Mouse (Mus musculus): ENCODE measurements around the gene Zzz3.

Zzz3 gene

DNA sequence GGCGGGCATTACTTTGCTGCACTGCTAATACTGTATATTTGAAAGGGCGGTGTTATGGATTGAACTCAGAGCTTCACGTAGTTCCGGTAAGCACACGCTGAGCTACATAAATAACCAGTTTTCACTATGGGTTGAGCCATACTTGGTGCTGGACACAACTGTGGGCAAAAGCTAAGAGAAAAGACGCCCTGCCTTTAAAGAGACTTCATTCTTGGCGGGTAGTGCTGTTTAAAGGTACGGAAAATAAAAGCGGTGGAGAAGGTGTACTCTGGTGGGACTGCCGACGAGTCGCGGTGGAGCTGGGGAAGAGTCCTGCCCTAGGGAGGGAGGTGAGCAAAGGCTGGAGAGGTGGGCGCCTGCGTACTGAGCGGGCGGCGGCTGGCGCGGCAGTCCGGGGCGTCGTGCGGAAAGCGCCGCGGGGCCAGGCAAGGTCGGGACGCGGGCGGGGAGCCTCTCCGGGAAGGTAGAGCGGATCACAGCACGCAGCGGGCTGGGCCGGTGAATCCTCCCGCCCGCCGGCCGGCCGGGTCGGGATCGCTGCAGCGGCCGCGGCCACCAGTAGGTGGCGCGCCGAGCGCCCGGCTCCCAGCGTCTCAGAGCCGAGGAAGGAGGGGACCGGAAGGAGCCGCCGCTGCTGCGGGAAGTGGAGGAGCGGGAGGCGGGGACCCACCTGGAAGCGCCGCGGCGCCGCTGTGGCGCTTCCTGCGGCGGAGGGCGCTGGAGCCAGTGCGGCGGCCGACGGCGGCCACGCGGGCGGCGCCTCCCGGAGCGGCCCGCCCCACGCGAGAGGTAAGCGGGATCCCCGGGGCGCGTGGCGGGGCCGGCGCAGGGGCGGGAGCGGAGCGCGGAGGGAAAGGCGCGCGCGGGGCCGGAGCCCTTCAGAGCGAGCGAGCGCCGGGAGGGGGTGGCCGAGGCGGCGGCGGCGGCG lies at the start of gene Zzz3:
TSS of gene Zzz3 (plus strand) at position 124 of the 928 bp plus-strand sequence.
- DNase-seq (ENCODE audit: inconsistent ontology term) = peak; percentile 96

DNA sequence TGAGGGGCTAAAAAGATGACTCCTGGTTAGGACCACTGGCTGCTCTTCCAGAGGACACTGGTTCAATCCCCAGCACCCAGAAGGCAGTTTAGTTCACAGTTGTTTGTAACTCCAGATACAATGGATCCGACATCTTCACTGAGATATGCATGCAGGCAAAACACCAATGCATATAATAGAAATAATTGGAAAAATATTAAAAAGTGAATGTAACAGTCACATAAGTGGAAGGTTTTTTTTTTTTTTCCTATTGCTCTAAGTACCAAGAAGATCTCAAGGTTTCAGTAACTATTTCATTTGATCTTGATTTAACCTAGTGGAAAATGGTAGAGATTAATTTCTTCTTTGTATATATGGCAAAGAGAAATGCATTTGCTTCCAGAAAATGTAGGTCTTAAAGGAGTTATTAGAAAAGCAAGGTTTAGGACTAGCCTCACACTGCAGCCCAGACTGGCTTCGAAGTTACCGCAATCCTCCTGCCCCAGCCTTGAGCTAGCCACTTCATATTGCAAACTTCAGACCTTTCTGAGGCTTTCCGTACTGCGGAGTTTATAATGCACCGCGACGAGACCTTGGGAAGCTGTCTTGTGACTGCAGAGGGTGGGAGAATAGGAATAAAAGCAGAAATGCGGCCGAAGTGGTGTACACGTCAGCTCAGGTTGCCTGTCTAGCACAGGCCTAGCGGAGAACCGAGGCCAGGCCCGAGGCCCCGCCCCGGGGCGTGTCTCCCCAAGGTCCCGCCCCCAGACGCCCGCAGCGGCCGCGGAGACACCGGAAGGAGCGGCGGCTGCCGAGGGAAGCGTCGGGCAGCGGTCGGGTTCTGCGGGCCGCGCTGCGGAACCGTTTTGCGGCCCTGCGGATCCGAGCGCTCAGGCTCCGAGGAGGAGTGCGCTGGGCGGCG lies 49.3 kb upstream of the Zzz3 start, which contains the start of gene Usp33:
TSS of gene Usp33 (plus strand) at position 747 of the 901 bp plus-strand sequence.
- DNase-seq (ENCODE audit: inconsistent ontology term) = peak; percentile 94

DNA sequence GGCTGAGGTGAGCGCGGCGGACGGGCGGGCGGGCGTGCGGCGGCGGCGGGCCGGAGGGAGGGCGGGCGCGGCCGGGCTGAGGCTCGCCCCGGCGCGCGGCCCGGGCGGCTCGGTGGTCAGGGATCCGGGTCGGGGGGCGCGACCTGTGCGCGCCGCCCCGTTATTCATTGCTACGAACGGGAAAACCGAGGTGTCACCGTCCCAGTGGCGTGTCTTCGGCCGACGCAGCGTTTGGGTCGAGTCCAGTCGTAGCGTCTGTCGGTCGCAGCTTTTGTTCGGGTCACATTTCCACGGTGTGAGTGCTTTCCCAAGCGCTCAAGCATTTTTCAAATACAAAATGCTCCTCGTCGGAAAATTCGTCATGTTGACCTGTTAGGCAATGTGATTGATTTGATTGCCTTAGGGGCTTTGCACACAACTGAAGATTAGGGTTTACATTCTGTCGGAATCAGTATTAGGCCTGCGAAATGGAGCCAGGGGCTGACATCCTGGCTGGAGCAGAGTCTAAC lies 48.6 kb upstream of the Zzz3 start:
- DNase-seq (ENCODE audit: inconsistent ontology term) = no peak

DNA sequence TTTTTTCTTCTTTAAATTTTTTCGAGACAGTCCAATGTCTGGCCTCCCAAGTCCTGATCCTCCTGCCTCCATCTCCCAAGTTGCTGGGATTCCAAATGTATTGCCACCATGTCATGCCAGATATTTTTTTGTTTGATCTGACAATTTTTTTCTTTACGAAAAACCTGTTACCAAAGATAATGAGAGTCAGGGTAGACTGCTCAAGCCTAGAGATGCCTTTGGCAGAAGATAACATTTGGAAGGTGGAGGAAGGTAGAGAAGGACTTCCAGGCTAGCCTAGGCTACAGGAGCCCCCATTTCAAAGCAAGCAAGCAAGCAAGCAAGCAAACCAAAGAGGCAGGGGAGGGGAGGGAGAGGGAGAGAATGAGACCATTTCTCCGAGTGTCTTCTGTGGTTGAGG lies 48.0 kb upstream of the Zzz3 start:
- DNase-seq (ENCODE audit: inconsistent ontology term) = peak; percentile 5

DNA sequence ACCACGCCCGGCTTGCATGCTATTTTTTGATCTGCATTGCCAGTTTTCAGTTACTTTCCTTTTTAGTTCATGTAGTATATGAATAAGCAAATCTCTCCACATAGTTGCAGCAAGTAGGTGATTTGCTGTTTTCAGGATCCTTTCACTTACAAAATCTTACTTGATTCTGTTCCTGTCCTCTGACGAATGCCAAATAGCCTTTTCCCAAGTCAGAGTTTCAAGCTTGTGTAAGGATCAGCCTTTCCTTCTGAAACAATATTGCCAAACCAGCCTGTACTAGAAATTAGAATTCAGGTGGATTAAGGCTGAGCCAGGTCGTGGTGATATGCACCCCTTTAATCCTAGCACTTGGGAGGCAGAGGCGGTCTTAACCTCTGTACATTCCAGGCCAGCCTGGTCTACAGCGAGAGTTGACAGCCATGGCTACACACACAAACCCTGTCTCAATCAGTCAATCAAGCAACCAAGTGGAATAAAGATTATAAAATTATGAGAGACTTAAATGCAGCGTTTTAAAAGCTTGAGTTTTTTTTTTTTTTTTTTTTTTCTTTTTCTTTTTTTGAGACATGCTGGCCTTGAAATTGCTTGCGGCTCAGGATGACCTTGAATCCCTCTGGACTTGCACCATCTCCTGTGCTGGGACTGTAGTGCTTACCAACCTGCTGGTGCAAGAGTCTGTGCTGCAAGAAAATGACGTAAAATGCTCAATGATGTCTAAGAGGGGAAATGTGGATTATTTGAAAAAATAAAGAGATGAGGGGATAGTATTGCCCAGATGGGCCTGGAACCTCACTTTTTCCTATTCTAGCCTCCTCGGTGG lies 47.1 kb upstream of the Zzz3 start:
- DNase-seq (ENCODE audit: inconsistent ontology term) = no peak

DNA sequence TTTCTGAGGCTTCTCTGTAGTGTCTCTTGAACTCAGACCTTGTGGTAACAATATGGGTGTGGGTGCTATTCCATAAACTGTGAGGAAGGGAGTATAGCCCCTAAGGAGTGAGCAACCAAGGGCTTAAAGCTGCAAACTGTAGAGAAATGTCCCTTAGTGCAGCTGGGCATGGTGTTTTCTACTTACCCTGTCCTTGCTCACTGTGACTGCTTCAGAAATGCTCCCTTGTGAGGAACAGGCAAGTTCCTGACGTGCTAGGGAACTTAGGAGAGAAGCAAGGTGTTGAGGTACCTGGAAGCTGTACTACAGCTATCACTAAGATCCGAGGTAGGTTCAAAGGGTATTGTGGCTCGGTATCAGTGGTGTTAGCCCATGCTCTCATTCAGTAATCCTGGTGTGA lies 44.8 kb upstream of the Zzz3 start:
- DNase-seq (ENCODE audit: inconsistent ontology term) = no peak

DNA sequence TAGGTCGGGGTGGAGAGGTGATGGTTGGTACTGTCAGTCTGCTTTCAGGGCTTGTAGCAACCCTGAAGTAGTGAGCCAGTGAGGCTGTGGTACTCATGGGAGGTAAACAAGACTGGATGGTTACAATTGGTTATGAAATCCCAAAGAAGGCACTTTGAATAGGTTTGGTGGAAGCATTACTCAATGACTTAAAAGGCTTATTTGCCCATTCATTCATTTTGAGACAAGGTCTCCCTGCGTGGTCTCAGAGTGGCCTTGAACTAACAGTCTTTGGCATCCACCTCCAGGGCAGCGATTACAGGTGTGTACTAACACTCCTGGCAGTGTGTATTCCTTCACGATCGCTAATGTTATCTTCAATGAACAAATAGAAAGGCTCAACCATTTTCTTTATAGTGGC lies 44.3 kb upstream of the Zzz3 start:
- DNase-seq (ENCODE audit: inconsistent ontology term) = no peak

DNA sequence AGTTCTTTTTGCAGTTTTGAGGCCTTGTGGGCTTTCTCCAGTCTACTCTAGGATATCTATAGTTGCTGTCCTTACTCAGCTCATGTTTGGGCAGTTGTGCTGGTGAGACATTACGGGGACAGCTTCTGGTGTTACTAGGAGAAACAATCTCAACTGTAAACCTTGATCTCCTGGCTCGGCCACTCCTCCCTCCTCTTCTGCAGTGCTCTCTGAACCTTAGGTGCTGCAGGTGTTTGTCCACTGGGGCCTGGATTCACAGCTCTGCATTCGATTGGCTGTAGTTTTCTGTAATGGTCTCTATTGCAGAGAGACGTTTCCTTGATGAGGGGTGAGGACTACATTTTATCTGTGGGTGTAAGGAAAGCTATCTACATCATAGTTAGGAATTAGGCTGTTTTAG lies 43.0 kb upstream of the Zzz3 start:
- no peak for DNase-seq (ENCODE audit: inconsistent ontology term)

DNA sequence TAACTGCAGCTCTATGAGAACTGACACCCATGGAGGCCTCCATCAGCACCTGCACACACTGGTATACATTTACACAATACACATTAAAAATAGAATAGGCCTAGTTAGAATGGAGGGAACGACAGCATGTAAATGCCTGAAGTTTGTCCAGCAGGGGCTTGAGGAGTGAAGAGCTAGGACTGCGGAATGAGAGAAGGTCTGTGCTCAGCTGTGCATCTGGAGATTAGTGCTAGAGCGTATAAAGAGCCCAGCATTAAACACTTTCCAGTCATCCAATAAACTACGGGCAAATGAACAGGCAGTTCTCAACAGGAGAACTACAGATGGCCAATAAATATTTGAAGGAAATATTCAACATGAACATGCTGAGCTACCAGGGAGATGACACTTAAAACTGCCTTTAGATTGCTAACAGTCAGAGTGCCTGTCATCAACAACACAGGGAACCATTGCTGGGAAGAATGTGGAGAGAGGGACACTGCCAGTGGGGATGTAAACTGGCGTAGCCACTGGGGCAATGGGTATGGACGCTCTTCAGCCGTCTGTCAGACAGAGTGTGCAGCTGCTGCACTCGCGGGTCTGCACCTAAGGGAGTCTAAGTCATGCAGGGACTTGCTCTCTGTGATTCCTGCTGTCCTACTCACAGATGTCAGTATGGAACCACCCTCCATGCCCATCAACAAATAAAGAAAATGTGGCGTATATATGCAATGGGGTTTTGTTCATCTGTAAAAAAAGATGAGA lies 41.7 kb upstream of the Zzz3 start:
- no peak for DNase-seq (ENCODE audit: inconsistent ontology term)

DNA sequence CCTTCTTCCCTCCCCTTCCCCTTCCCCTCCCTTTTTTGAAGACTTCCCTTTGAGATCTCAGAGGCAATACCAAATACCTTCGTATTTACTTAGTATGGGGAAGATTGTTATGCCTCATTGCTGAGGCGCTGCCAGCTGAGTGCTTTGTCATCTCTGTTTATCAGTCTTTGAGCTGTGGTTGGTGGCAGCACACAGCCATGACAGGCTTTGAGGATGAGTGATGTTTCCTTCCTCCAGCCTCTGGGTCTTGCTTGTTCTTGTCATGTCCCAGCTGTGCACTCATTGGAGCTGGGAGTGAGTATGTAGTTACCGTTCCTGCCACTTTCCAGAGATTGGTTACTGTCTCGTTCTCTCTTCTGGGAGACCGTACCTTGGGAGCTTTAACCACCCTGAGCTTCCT lies 39.9 kb upstream of the Zzz3 start:
- DNase-seq (ENCODE audit: inconsistent ontology term) = no peak

DNA sequence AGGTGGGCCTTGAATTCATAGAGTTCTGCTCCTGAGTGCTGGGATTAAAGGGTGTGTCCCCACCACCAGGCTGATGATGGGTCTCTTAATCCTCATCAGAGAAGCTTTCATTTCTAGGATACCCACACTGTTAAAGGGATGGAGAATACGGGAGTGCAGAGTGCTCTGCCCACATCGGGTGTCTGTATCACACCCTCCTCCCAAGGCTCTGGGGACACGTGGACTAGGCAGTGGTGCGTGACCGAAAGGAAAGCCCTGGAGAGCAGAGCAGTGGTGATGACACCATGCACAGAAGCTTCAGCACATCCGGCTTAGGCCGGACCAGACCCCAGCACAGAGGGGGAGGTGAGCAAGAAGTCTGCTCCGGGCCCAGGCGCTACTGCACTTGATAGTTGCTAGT lies 38.5 kb upstream of the Zzz3 start:
- DNase-seq (ENCODE audit: inconsistent ontology term) = no peak

DNA sequence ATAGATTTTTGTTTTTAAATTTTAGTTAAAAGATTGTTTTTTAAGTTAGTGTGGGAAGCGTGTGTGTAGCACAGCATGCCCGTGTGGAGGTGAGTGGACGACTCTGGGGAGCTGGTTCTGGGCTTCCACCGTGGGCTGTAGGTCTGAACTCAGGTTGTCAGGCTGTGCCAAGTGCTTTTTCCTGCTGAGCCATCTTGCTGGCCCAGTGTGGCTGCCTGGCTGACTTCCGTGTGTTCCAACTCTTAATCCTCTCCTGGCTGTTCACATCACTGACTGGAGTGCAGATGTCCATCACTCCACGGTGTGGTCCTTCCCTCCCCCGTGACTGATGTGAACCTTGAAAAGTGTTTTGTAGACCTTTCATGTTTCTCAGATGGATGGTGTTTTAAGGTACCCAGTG lies 36.1 kb upstream of the Zzz3 start:
- DNase-seq (ENCODE audit: inconsistent ontology term) = no peak

DNA sequence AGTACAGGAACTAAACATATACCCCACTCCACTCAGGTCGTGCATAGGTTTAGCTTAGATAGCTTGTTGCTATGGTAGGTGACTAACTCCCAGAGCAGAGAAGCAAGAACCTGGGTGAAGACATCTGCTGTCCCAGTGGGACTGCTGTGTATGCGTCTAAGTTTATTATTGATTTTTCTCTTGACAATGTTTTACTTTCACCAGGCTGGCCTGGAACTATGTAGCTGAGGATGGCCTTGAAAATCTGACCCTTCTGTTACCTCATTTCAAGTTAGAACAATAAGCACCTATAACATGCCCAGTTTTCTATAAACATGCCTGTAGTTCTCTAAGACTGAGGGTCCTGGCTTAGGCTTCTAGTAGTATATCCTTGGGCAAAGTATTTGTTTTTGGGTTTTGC lies 31.1 kb upstream of the Zzz3 start:
- DNase-seq (ENCODE audit: inconsistent ontology term) = no peak

DNA sequence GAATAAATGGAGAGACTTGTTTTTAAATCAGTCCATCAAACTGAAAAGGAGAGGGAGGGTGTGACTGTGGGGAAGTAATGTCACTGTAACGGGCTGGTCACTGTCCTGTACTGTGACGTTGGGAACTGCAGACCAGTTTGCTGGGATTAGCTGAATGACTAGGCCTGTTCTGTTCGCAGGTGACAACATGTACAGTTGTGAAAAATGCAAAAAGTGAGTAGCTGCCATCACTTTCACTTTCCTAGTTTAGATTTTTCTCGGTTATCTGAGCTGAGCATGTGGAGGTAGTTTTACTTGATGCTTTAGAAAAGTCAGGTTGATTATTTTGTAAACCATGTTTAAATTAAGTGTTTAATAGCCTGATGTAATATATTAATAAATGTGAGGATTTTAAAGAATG lies 19.2 kb upstream of the Zzz3 start:
- no peak for DNase-seq (ENCODE audit: inconsistent ontology term)

DNA sequence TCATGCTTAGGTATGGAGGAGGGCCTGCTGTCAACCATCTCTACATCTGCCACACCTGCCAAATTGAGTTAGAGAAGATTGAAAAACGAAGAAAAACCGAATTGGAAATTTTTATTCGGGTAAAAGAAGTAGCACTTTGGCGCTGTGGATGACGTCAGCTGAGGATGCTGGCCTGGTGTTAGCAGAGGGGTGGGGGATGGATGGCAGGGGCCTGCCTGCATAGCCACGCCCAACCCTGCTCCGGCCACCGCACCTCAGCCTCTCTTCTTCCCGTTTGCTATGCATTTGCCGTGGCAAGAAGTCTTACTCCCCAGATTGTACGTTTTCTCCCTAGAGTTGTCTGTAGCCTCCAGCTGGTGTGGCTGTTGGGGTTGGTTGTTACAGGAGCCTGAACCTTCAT lies 11.2 kb upstream of the Zzz3 start:
- no peak for DNase-seq (ENCODE audit: inconsistent ontology term)

DNA sequence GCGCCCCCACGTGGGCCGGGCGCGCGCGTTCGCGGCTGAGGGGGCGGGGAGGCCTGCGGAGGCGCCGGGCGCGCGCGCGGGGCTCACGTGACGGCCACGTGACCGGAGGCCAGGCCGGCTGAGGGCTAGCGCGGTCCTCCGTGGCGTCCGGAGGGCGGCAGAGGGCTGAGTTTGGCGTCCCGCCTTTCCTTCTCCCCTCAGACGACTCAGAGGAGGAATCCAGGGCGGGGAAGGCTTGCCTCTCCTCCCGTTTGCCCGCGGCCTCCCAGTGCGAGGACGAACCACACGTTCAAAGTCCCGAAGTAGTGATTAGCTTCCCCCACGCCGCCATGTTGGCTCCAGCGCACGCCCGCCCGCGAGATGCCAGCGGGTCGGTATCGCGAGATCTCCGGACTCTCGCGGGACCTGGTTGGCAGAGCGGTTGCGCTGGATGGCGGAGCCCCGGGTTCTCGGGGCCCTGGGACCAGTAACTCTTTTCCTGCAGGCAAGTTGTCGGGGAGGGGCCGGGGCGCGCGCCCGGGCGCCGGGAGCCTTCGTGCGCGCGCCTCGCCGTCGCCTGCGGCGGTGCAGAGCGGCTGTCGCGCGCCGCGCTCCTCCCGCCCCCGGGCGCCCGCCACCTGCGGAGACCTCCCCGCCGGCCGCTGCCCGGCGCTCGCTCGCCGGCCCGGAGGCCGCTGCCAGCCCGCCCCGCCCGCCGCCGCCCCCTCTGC lies 1.2 kb downstream of the Zzz3 start:
- DNase-seq (ENCODE audit: inconsistent ontology term) = peak; percentile 97

DNA sequence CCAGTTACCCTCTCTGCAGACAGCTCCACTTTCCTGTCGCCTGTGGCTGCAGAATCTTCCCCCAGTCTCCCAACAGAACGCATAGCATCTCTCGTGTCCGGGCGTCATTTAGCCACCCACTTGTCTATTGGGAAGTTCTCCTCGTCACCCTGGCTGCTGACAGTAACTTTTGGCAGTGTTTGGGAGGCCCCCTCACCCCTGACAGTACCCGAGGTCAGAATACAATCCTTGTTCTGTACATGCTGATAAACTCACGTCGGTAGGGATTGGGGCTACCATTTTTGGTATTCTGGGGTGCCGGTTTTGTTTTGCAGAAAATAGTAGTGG lies 1.7 kb downstream of the Zzz3 start:
- no peak for DNase-seq (ENCODE audit: inconsistent ontology term)

DNA sequence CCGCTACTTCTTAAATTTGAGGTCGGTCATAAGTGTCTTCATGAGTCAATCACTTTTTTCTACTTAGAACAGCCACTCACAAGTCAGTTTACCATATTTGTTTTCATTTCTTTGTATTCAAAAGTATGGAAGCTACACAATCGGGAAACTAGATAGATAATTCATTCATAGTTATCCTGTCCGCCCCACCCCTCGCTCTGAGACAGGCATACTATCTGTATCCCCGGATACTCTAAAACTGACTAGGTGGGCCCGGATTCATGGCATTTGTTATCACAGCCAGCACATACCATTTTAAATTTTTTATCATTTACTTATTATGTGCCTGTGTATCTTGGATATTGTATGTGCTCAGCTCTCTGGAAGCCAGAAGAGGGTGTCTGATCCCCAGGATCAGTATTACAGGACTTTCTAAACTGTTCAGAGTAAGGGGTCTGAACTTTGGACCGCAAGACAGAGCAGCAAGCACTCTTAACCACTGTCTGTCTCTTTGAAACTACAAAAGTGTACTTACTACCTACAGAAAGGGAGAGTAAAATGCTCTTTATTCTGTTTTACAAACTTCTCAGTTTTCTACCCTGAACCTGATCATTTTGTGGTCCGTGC lies 2.2 kb downstream of the Zzz3 start:
- peak; percentile 4 for DNase-seq (ENCODE audit: inconsistent ontology term)

DNA sequence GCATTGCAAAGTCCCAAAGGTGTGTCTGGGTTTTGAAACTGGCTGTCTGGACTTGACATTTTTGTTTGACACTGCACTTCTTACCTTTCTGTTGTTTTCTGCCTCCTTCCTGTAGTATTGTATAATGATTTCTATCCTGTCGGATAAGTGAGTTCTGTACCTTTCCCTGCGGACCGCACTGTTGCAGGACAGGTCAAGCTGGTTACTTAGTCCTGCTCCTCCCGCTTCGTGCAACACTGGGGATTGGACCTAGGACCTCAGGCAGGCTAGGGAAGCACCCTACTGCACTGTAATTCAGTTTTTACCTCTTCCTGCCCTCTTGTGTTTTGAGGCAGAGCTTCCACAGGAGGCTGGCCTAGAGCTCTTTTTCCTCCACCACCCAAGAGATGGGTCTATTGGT lies 5.2 kb downstream of the Zzz3 start:
- DNase-seq (ENCODE audit: inconsistent ontology term) = no peak

DNA sequence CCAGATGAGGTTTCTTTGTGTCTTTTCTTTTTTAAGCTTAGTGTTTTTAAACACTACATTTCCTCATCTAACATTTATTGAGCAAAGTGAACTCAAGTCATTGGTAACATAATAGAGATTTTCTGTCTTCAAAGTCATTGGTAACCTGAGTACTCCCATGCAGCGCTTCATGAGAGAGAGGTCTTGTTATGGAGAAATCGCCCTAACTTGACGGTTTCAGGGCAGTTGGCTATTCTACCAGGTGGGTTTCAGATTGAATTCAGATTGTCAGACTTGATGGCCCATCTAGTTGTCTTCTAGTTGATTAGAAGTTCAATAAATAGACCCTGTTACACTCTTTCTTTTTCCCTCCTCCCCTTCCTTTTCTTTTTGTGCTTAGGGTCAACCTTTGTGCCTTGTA lies 5.6 kb downstream of the Zzz3 start:
- no peak for DNase-seq (ENCODE audit: inconsistent ontology term)

All from Muller cell, postnatal 12 days (primary cell).